Mouse (Mus musculus) intestine, embryonic 14.5 days (tissue): Measurements from ENCODE around the gene Rufy4. TPM values are rescaled to one million over a fixed set of nuclear protein-coding genes. Genes with fewer than 3 reads are reported as not detected.

Experiments used
- ATAC-seq: fragments of 200-750 bp; cut with Nextera tagmentation; replicated peaks from 2 replicates; pipeline ENCODE4 v1.8.0; 2017; ENCODE audit warnings: low read depth, moderate number of reproducible peaks, moderate TSS enrichment, moderate library complexity; ENCODE audit not compliant: low FRiP score, low TSS enrichment
- DNase-seq: peaks from one replicate; pipeline ENCODE4 v3.0.0-alpha.2; 2018; ENCODE audit warnings: low spot score
- H3K27ac ChIP-seq: fragments of 300-500 bp; sonication (generic); 2 replicates; pipeline ENCODE4 v1.5.1; 2014; ENCODE audit warnings: low read depth, mild to moderate bottlenecking, control low read depth
- H3K27me3 ChIP-seq: fragments of 300-500 bp; sonication (generic); replicated peaks from 2 replicates; pipeline ENCODE4 v1.6.1; 2014; ENCODE audit warnings: low read length, control low read depth; ENCODE audit not compliant: control insufficient read depth, insufficient read depth
- H3K36me3 ChIP-seq: fragments of 300-500 bp; sonication (generic); 2 replicates; pipeline ENCODE4 v1.6.1; 2014; ENCODE audit warnings: low read length, control low read depth; ENCODE audit not compliant: control insufficient read depth, insufficient read depth
- H3K4me1 ChIP-seq: fragments of 300-500 bp; sonication (generic); replicated peaks from 2 replicates; pipeline ENCODE4 v1.6.1; 2014; ENCODE audit warnings: low read length, control low read depth, mixed read lengths; ENCODE audit not compliant: control insufficient read depth, insufficient read depth
- H3K4me2 ChIP-seq: fragments of 300-500 bp; sonication (generic); 2 replicates; pipeline ENCODE4 v1.6.1; 2014; ENCODE audit warnings: low read length
- H3K4me3 ChIP-seq: fragments of 300-500 bp; sonication (generic); 2 replicates; pipeline ENCODE4 v1.5.1; 2014; ENCODE audit warnings: low read depth, low read length, control low read depth, mixed read lengths
- H3K9ac ChIP-seq: fragments of 300-500 bp; sonication (generic); 2 replicates; pipeline ENCODE4 v1.6.1; 2014; ENCODE audit warnings: mild to moderate bottlenecking, low read length
- H3K9me3 ChIP-seq: fragments of 300-500 bp; sonication (generic); 2 replicates; pipeline ENCODE4 v1.6.1; 2016; ENCODE audit warnings: low read length, control low read depth; ENCODE audit not compliant: control insufficient read depth
- WGBS: fragments of 180-500 bp; shearing (Covaris S2); extraction: QIAGEN DNeasy Blood & Tissue Kit; methylation state at CpG from one replicate; pipeline ENCODE4 v1.1.7; 2014; 5-methylcytosine and 5-hydroxymethylcytosine counted together
- polyA plus RNA-seq: library from polyadenylated mRNA; unstranded; fragments of >200 nt; fragmentation: Nextera tagmentation; extraction: Ambion mirVana; gene quantifications from 2 replicates; pipeline ENCODE4 v1.2.1, GENCODE M21; 2014

The Rufy4 gene
- polyA plus RNA-seq, 1 experiment from 2014 or later, result 0.42 TPM

DNA sequence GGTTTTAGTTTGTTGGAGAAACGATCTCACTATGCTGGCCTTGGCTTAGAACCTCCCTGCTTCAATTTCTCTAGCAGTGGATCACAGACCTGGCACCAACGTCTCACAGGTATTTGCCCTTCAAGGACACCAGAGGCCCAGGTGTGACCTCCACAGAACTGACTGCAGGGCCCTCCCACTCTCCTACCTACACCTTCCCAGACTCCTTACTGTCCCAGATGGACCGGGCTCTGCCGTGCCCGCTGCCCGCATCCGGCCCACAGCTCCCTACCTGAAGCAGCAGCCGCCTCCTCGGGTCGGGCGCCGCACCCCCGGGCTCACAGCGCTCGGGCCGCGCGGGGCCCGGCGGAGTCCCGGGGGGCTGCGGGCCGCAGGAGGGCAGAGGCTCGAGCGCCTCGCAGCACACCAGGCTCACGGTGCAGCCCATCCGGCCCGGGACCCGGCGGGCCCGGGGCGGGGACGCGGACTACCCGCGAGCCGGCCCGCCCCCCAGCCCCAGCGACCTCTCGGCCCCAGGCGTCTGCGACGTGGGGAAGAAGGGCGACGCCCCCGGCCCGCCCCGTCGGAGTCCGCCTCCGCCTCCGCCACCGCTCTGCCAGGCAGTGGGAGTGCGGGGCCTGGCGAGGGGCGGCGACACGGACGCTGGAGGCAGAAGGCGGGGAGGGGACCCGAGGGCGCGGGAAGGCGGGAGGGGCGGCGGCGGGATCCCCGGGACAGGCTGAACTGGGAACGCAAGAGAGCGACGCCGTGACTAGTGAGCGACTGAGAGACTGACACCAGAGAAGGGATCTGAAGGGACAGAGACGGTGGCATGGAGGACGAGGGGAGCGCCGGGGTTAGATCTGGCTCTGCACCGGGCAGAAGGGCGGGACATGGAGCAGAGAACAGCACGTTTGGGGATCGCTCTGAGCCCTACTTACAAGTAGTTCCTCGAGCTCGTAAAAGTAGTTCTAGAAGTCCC is 1.0 kb upstream of the Rufy4 start, which contains the start of gene Tns1:
TSS of gene Tns1 (minus strand) at position 429 of the 961 bp plus-strand sequence.
- Histone ChIP-seq H3K4me3 (peak within 1 kb of the TSS; percentile 53), H3K27ac (no peak within 1 kb of the TSS), H3K9ac (peak within 1 kb of the TSS; percentile 51), H3K4me2 (peak within 1 kb of the TSS; percentile 97), H3K36me3 (no peaks in the 10 kb centered on the region), H3K27me3 (0 out of 2 replicates have a peak, but pooled peaks cover 4% of the 10 kb centered on the region), H3K4me1 (no peaks in the 10 kb centered on the region), H3K9me3 (no peaks in the 10 kb centered on the region)
- DNase-seq (peak; percentile 80), ATAC-seq (peak; percentile 54)
- WGBS, result under 1% methylated on average over 83 of the region's 84 CpGs

DNA sequence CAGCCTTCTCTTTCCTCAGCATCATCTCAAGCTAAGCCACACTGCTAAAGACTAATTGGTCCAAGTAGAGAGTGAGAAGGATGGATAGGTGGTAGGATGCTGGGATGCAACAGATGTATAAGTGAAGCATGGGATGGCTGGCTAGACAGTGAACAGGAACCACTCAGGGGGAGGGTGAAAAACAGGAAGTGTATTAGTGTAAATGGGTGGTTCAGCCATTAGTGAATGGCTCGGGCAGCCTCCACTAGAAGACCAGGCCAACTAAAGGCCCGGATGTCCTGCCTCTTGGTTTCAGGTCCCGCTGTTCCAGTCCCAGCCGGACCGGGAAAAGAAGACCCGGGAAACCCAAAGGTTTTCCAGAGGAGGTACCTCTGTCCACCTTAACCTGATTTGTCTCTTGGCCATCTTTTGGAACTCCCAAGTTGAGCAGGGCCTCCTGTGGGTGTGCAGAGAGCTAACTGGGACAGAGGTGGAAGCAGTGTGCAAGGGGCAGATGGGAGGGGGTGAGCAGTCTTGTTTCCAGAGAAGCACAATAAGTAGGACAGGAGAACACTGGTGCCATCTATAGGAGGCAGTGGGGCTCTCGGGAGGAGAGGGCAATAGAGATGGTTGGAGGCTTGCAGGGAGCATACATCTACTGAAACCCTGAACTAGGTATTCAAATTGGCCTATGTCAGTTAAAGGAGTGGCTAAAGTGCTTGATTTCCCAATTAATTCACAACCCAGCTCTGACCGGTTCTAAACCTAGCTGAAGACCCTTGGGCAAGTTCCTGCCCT is 5.7 kb downstream of the Rufy4 start:
- H3K9me3 ChIP-seq, result no peaks in the 10 kb centered on the region
- no peaks in the 10 kb centered on the region for H3K36me3 ChIP-seq
- H3K9ac ChIP-seq, result no peak overlapping the region
- H3K4me3 ChIP-seq, result no peak overlapping the region
- ATAC-seq (no peak), DNase-seq (no peak)
- no peak overlapping the region for H3K4me2 ChIP-seq
- 85% methylated on average over 8 of the region's 8 CpGs for WGBS
- H3K27me3 ChIP-seq, result no peaks in the 10 kb centered on the region
- H3K4me1 ChIP-seq, result no peaks in the 10 kb centered on the region
- no peak overlapping the region for H3K27ac ChIP-seq

DNA sequence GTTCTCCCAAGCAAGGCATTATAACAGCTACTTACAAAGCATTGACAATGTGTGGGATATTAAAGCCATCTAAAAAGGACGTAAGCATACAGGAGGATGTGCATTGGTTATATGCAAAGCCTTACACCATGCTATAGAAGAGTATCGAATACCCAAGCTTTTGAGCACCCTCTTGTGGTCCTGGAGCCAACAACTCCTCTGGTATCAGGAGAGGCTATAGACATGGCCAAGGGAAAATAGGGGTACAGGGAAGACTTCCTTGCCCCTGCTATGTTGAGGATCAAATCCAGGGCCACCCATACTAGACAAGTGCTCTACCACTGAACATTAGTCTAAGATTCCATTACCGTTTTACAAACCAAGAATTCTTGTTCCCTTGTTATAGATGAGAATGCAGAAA is 6.7 kb downstream of the Rufy4 start:
- no peak overlapping the region for H3K9ac ChIP-seq
- H3K4me2 ChIP-seq, result no peak overlapping the region
- no peaks in the 10 kb centered on the region for H3K27me3 ChIP-seq
- H3K4me1 ChIP-seq, result no peaks in the 10 kb centered on the region
- no peak overlapping the region for H3K27ac ChIP-seq
- no peaks in the 10 kb centered on the region for H3K9me3 ChIP-seq
- no peak overlapping the region for H3K4me3 ChIP-seq
- H3K36me3 ChIP-seq, result no peaks in the 10 kb centered on the region
- ATAC-seq (no peak), DNase-seq (no peak)
- 62% methylated on average over 3 of the region's 3 CpGs for WGBS

DNA sequence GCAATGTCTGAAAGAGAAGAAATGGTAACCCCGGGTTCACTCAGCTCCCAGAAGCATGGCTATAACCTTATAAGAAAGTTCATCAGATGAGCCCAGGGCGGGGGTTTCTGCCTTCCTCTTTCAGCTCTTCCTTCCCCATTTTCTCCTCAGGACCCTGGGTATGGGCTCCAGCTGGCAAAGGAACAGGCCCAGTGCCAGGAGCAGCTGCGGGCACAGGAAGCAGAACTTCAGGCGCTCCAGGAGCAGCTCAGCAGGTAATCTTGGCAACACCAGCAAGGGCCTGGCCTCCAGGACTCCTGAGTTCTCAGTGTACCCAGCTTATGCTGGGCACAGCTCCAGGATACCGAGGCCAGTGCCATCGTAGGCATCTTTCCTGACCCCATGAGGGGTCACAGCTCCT is 8.6 kb downstream of the Rufy4 start:
- Histone ChIP-seq H3K4me3 (no peak overlapping the region), H3K9ac (no peak overlapping the region), H3K9me3 (no peaks in the 10 kb centered on the region), H3K4me1 (no peaks in the 10 kb centered on the region), H3K36me3 (no peaks in the 10 kb centered on the region), H3K27me3 (no peaks in the 10 kb centered on the region), H3K27ac (no peak overlapping the region), H3K4me2 (no peak overlapping the region)
- DNase-seq (no peak), ATAC-seq (no peak)
- 58% methylated on average over 6 of the region's 6 CpGs for WGBS

DNA sequence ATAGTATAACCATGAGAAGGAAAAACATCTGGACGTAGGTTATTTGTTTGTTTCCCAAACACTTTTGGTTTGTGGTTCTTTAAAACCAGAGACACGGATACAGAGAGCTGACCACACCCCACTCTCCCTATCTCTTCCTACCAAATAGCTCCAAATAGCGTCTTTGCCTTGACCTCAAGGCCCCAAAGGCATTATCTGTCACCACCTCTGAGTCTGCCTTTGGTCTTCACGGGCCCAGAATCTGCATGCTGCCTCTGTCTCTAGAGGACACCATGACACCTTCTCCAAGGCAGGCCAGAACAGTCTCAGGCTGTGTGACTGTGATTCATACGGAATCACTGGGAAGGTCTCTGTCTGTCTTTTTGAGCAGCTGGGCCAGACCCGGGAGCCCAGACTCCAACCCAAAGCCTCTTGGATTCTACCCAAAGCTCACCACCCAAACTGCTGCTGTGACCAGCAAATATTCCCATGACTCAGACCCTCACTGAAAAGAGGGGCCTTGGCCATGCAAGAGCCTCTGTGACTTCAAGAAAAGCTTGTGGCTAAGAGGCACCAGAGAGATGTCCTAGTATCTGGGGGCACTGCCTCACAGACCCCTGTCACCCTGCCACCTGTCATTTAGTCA is 10.1 kb downstream of the Rufy4 start:
- Histone ChIP-seq H3K4me1 (no peaks in the 10 kb centered on the region), H3K27ac (no peak overlapping the region), H3K36me3 (no peaks in the 10 kb centered on the region), H3K9ac (no peak overlapping the region), H3K4me3 (no peak overlapping the region), H3K9me3 (no peaks in the 10 kb centered on the region), H3K27me3 (no peaks in the 10 kb centered on the region), H3K4me2 (no peak overlapping the region)
- DNase-seq, result no peak
- 81% methylated on average over 6 of the region's 6 CpGs for WGBS
- no peak for ATAC-seq

DNA sequence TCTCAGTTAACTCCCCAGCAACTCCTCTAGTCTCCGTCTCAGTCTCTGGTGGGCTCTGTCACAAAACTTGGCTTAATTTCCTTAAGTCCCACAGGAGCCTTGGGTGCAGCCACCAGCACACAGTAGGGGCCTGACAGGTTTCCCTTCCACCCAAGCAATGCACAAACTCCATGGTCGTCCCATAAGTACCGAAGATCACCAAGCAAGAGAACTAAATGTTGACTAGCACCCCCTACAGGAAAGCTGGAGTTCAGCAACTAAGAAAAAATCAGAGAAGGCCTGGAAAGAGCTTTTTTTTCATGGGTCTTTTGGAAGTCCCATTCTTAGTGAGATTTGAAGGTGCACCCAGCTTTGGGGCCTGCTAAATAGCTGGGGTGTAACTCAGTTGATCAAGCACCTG is 14.1 kb downstream of the Rufy4 start:
- no peak overlapping the region for H3K4me2 ChIP-seq
- DNase-seq (no peak), ATAC-seq (no peak)
- no peak overlapping the region for H3K4me3 ChIP-seq
- no peaks in the 10 kb centered on the region for H3K27me3 ChIP-seq
- no peaks in the 10 kb centered on the region for H3K9me3 ChIP-seq
- H3K36me3 ChIP-seq, result no peaks in the 10 kb centered on the region
- 60% methylated on average over 3 of the region's 3 CpGs for WGBS
- no peaks in the 10 kb centered on the region for H3K4me1 ChIP-seq
- H3K9ac ChIP-seq, result no peak overlapping the region
- H3K27ac ChIP-seq, result no peak overlapping the region

DNA sequence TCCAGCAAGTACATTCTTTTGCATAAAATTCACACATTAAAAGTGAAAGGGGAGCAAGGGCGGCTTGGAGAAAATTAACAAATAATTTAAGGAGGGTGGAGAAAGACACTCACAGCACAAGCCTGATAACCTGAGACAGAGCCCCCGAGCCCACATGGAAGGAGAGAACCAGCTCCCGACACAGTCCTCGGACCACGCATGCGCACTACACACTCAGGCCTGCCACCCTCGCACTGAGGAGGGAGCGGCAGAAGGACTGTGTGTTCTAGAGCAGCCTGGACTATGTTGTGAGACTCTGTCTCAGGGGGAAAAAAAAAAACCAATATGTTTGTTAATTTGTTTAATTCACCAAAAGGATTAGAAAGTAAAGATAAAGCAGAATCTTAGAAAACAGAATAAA is 16.4 kb downstream of the Rufy4 start:
- no peak for ATAC-seq
- Histone ChIP-seq H3K27me3 (no peaks in the 10 kb centered on the region), H3K27ac (no peak overlapping the region), H3K4me2 (no peak overlapping the region), H3K9me3 (no peaks in the 10 kb centered on the region), H3K9ac (no peak overlapping the region), H3K4me3 (no peak overlapping the region), H3K4me1 (no peaks in the 10 kb centered on the region), H3K36me3 (no peaks in the 10 kb centered on the region)
- WGBS, result 79% methylated on average over 8 of the region's 8 CpGs
- no peak for DNase-seq

DNA sequence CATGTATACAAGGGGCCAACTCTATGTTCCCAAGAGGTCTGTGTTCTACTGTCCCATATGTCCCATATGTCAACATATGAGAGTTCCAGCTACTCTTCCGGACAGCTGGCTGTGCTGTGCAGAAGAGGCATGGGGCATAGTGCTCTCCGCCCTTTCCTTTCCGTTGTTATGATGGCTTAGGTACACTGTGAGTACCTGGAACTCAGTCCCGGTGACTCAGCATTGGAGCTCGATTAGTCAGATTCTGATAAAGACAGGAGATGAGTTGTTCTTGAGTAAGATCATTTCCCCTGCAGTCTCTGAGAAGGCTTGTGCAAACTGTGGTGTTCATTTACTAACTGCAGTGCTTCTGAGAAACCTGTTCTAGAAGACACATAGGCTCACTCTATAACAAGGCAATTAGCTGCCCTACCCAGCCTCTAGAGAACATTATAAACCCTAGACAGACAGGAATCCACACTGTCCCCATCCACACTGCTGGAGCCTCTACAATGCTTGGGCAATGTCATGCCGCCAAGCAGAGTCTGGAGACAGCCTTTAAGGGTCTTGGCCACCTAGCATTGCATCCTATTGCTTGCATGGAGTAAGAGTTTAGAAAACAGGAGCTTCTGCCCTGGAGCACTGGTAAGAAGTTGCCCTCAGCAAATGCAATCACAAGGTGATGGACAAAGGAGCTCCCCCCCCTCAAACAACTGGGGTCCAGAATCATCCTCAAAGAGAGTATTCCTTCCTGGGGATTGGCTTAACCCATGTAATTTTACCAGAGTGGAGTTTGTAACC is 24.0 kb downstream of the Rufy4 start:
- WGBS, result 78% methylated on average over 6 of the region's 6 CpGs
- no peak overlapping the region for H3K4me2 ChIP-seq
- no peak for DNase-seq
- H3K4me1 ChIP-seq, result 0 out of 2 replicates have a peak, but pooled peaks cover 6% of the 10 kb centered on the region
- no peak for ATAC-seq
- no peaks in the 10 kb centered on the region for H3K36me3 ChIP-seq
- no peaks in the 10 kb centered on the region for H3K9me3 ChIP-seq
- no peaks in the 10 kb centered on the region for H3K27me3 ChIP-seq
- H3K9ac ChIP-seq, result no peak overlapping the region
- H3K27ac ChIP-seq, result no peak overlapping the region
- H3K4me3 ChIP-seq, result no peak overlapping the region
